In genomic region chr16:36071071-36071449, GRCm38 (mm10) we compare ENCODE assay signal across 8 mouse cellular contexts. TPM values are rescaled to one million over a fixed set of nuclear protein-coding genes. Genes with fewer than 3 reads are reported as not detected.
DNase-seq lines count a peak whose midpoint lies in the region; ATAC-seq and TF ChIP-seq lines count a peak whose summit lies in the region.

No protein-coding gene starts in this region.

- H3K9me3 ChIP-seq in megakaryocyte, embryonic 14.5 days: no peaks in the 10 kb centered on the region
- H3K9me3 ChIP-seq in embryonic facial prominence, embryonic 15.5 days (replicated peaks): no peaks in the 10 kb centered on the region
- H3K9me3 ChIP-seq in limb, embryonic 12.5 days: no peaks in the 10 kb centered on the region

- DNase-seq in embryo, embryonic 11 days: no peak
- DNase-seq in gastrocnemius, postnatal 4 days (ENCODE audit: low spot score in 2 of 2): no peak
- no peak for DNase-seq in gastrocnemius, postnatal 25 days

- H3K4me1 ChIP-seq in megakaryocyte, embryonic 14.5 days: peaks cover 62% of the 10 kb centered on the region
- H3K4me1 ChIP-seq in embryonic facial prominence, embryonic 15.5 days: peaks cover 10% of the 10 kb centered on the region; the same call in 1 of the 2 replicates
- peaks cover 33% of the 10 kb centered on the region for H3K4me1 ChIP-seq in limb, embryonic 12.5 days (replicated peaks)
- H3K4me1 ChIP-seq in small intestine, adult 2 months (ENCODE audit: control insufficient read depth, insufficient read depth, insufficient read length, low read length): peaks cover 9% of the 10 kb centered on the region

- peak overlapping the region; percentile 85 for H3K9ac ChIP-seq in embryonic facial prominence, embryonic 15.5 days
- H3K9ac ChIP-seq in limb, embryonic 12.5 days (replicated peaks): peak overlapping the region; percentile 86

- no peak for ATAC-seq in megakaryocyte, adult 5-6 weeks (ENCODE audit: poor library complexity, severe bottlenecking)
- ATAC-seq in embryonic facial prominence, embryonic 15.5 days (ENCODE audit: insufficient number of reproducible peaks, low FRiP score, low TSS enrichment, low read depth): peak; percentile 55; the same call in 1 of the 2 replicates
- ATAC-seq in limb, embryonic 12.5 days (ENCODE audit: insufficient number of reproducible peaks, insufficient read depth, low FRiP score, low TSS enrichment, low read depth): no peak

- peak overlapping the region; percentile 100 for H3K27ac ChIP-seq in embryonic facial prominence, embryonic 15.5 days (replicated peaks)
- peak overlapping the region; percentile 99 for H3K27ac ChIP-seq in limb, embryonic 12.5 days
- H3K27ac ChIP-seq in small intestine, adult 2 months (ENCODE audit: insufficient read depth, low read depth, low read length): peak overlapping the region; percentile 64

- H3K4me3 ChIP-seq in megakaryocyte, embryonic 14.5 days (replicated peaks): peak overlapping the region; percentile 99
- H3K4me3 ChIP-seq in embryonic facial prominence, embryonic 15.5 days (replicated peaks): peak overlapping the region; percentile 77
- H3K4me3 ChIP-seq in limb, embryonic 12.5 days (replicated peaks): peak overlapping the region; percentile 76
- H3K4me3 ChIP-seq in small intestine, adult 2 months (ENCODE audit: low read depth, low read length): peak overlapping the region; percentile 90

- H3K36me3 ChIP-seq in megakaryocyte, embryonic 14.5 days (replicated peaks; ENCODE audit: low read length): peaks cover 42% of the 10 kb centered on the region
- H3K36me3 ChIP-seq in embryonic facial prominence, embryonic 15.5 days: no peaks in the 10 kb centered on the region
- H3K36me3 ChIP-seq in limb, embryonic 12.5 days: 0 out of 2 replicates have a peak, but pooled peaks cover 8% of the 10 kb centered on the region
- H3K36me3 ChIP-seq in small intestine, adult 2 months (ENCODE audit: control insufficient read depth, insufficient read depth, low read length): no peaks in the 10 kb centered on the region

- WGBS in embryonic facial prominence, embryonic 15.5 days: under 1% methylated on average over 16 of the region's 16 CpGs
- WGBS in limb, embryonic 12.5 days: under 1% methylated on average over 16 of the region's 16 CpGs
- WGBS in small intestine, adult 2 months: under 1% methylated on average over 16 of the region's 16 CpGs

- H3K27me3 ChIP-seq in megakaryocyte, embryonic 14.5 days (replicated peaks): no peaks in the 10 kb centered on the region
- H3K27me3 ChIP-seq in embryonic facial prominence, embryonic 15.5 days: no peaks in the 10 kb centered on the region
- H3K27me3 ChIP-seq in limb, embryonic 12.5 days: no peaks in the 10 kb centered on the region
- H3K27me3 ChIP-seq in small intestine, adult 2 months (ENCODE audit: control insufficient read depth, insufficient read depth, low read length): no peaks in the 10 kb centered on the region

- no peak for TF ChIP-seq POLR2A in small intestine, adult 2 months (IDR thresholded peaks at IDR 0.05; ENCODE audit: low read depth, low read length)

- no peak for TF ChIP-seq CTCF in small intestine, adult 2 months (IDR thresholded peaks at IDR 0.05; ENCODE audit: extremely low read depth, insufficient read length, insufficient replicate concordance, low read depth, low read length)

- H3K4me2 ChIP-seq in embryonic facial prominence, embryonic 15.5 days (replicated peaks): peak overlapping the region; percentile 62
- H3K4me2 ChIP-seq in limb, embryonic 12.5 days: peak overlapping the region; percentile 54

RNA-seq across cellular contexts. Expression of gene Fam162a, which starts 0.3 kb away (rescaled TPM):
- polyA plus RNA-seq in megakaryocyte, embryonic 14.5 days (2012; ENCODE audit: insufficient read depth, low replicate concordance): 3.7 and 230 TPM in 2 replicates
- total RNA-seq in megakaryocyte, adult 5-6 weeks (2015): 42.3 and 54.9 TPM in 2 replicates
- 32.4 and 33.1 TPM in 2 replicates for total RNA-seq in megakaryocyte, adult 5-6 weeks (2017)
- 615 and 648 TPM in 2 replicates for polyA plus RNA-seq in embryonic facial prominence, embryonic 15.5 days (2015; fragmentation: Nextera tagmentation; extraction: Ambion mirVana)
- 340 and 357 TPM in 2 replicates for polyA plus RNA-seq in limb, embryonic 12.5 days (2016; fragmentation: Nextera tagmentation; extraction: Ambion mirVana)
- polyA plus RNA-seq in small intestine, adult 2 months (2012; rRNA removed): 13.3 and 18.6 TPM in 2 replicates
- total RNA-seq in gastrocnemius, postnatal 4 days (2021): 100 to 1,000 TPM in 1 of 2 experiments, 10 to 100 TPM in 1; 95.0 to 107 TPM
- total RNA-seq in gastrocnemius, postnatal 25 days (2021): 100 to 1,000 TPM; 115 to 131 TPM

RNA-seq across cellular contexts. Expression of gene Ccdc58, which starts 0.4 kb away (rescaled TPM):
- 2.3 and 7.6 TPM in 2 replicates for polyA plus RNA-seq in megakaryocyte, embryonic 14.5 days (2012; ENCODE audit: insufficient read depth, low replicate concordance)
- total RNA-seq in megakaryocyte, adult 5-6 weeks (2015): 24.1 and 29.0 TPM in 2 replicates
- 26.9 and 31.5 TPM in 2 replicates for total RNA-seq in megakaryocyte, adult 5-6 weeks (2017)
- 67.6 and 76.7 TPM in 2 replicates for polyA plus RNA-seq in embryonic facial prominence, embryonic 15.5 days (2015; fragmentation: Nextera tagmentation; extraction: Ambion mirVana)
- polyA plus RNA-seq in limb, embryonic 12.5 days (2016; fragmentation: Nextera tagmentation; extraction: Ambion mirVana): 100 and 108 TPM in 2 replicates
- 2.3 and 2.6 TPM in 2 replicates for polyA plus RNA-seq in small intestine, adult 2 months (2012; rRNA removed)
- 10 to 100 TPM; 38.3 to 42.4 TPM for total RNA-seq in gastrocnemius, postnatal 4 days (2021)
- total RNA-seq in gastrocnemius, postnatal 25 days (2021): 10 to 100 TPM; 27.7 to 28.4 TPM

RNA-seq across cellular contexts. Expression of gene Wdr5b, which starts 30.1 kb away (rescaled TPM):
- polyA plus RNA-seq in megakaryocyte, embryonic 14.5 days (2012; ENCODE audit: insufficient read depth, low replicate concordance): 0.61 and 0.82 TPM in 2 replicates
- 5.5 and 6.9 TPM in 2 replicates for total RNA-seq in megakaryocyte, adult 5-6 weeks (2015)
- 11.7 and 12.0 TPM in 2 replicates for total RNA-seq in megakaryocyte, adult 5-6 weeks (2017)
- 10.4 and 11.0 TPM in 2 replicates for polyA plus RNA-seq in embryonic facial prominence, embryonic 15.5 days (2015; fragmentation: Nextera tagmentation; extraction: Ambion mirVana)
- 11.3 and 11.6 TPM in 2 replicates for polyA plus RNA-seq in limb, embryonic 12.5 days (2016; fragmentation: Nextera tagmentation; extraction: Ambion mirVana)
- polyA plus RNA-seq in small intestine, adult 2 months (2012; rRNA removed): 0.39 and 0.60 TPM in 2 replicates
- total RNA-seq in gastrocnemius, postnatal 4 days (2021): 1 to 10 TPM; 5.0 to 5.3 TPM
- total RNA-seq in gastrocnemius, postnatal 25 days (2021): 1 to 10 TPM; 1.5 to 2.0 TPM

RNA-seq across cellular contexts. Expression of gene Csta1, which starts 60.0 kb away (rescaled TPM):
- polyA plus RNA-seq in megakaryocyte, embryonic 14.5 days (2012; ENCODE audit: insufficient read depth, low replicate concordance): not detected in 2 replicates
- total RNA-seq in megakaryocyte, adult 5-6 weeks (2015): not detected in 2 replicates
- total RNA-seq in megakaryocyte, adult 5-6 weeks (2017): not detected in 2 replicates
- polyA plus RNA-seq in embryonic facial prominence, embryonic 15.5 days (2015; fragmentation: Nextera tagmentation; extraction: Ambion mirVana): 11.4 and 17.2 TPM in 2 replicates
- 0.16 and 0.58 TPM in 2 replicates for polyA plus RNA-seq in limb, embryonic 12.5 days (2016; fragmentation: Nextera tagmentation; extraction: Ambion mirVana)
- not detected in 2 replicates for polyA plus RNA-seq in small intestine, adult 2 months (2012; rRNA removed)
- not detected for total RNA-seq in gastrocnemius, postnatal 4 days (2021)
- not detected for total RNA-seq in gastrocnemius, postnatal 25 days (2021)
